Mouse (Mus musculus) thymus, adult 2 months (tissue): ENCODE measurements at regions not wholly inside any gene's neighbourhood (a gene's known extent, or its start where the extent isn't known, plus 50 kb on each side); places are given as distances from the start of the nearest gene placed in this dataset.

Source experiments
- CTCF ChIP-seq: fragments of 200-500 bp; IDR thresholded peaks from 2 replicates; pipeline ENCODE4 v1.5.1; 2012; ENCODE audit warnings: mild to moderate bottlenecking, control low read depth, low read length, moderate library complexity, borderline replicate concordance; ENCODE audit not compliant: control insufficient read depth, poor library complexity, insufficient read depth; ENCODE audit errors: extremely low read depth
- POLR2A ChIP-seq: fragments of 200-500 bp; IDR thresholded peaks from 2 replicates; pipeline ENCODE4 v1.6.1; 2012; ENCODE audit warnings: mild to moderate bottlenecking, low read length, control low read depth, moderate library complexity; ENCODE audit not compliant: control insufficient read depth, poor library complexity, insufficient read depth; ENCODE audit errors: extremely low read depth

GRCm38 (mm10) chr5:111968121-111968520 lies 234.4 kb downstream of the Gm26897 start:
- TF ChIP-seq POLR2A (no peak), CTCF (no peak)
